Mouse (Mus musculus) heart, embryonic 10.5 days (tissue): ENCODE measurements around the gene Igfbp3. TPM values are rescaled to one million over a fixed set of nuclear protein-coding genes. Genes with fewer than 3 reads are reported as not detected.
"Not testable (repeated sequence)": the region's sequence is repeated elsewhere in the genome, so short reads cannot be mapped to it uniquely, and the experiment has no call there.

Experiments used
- DNase-seq: peaks from one replicate; pipeline ENCODE4 v3.0.0-alpha.2; 2017; ENCODE audit warnings: low spot score
- H3K27ac ChIP-seq: fragments of 300-500 bp; sonication (generic); 2 replicates; pipeline ENCODE4 v1.5.1; 2016; ENCODE audit warnings: mild to moderate bottlenecking
- H3K27me3 ChIP-seq: fragments of 300-500 bp; sonication (generic); 2 replicates; pipeline ENCODE4 v1.6.1; 2016; ENCODE audit warnings: mild to moderate bottlenecking; ENCODE audit not compliant: poor library complexity, insufficient read depth, severe bottlenecking
- H3K36me3 ChIP-seq: fragments of 300-500 bp; sonication (generic); 2 replicates; pipeline ENCODE4 v1.6.1; 2016; ENCODE audit warnings: mild to moderate bottlenecking, moderate library complexity
- H3K4me1 ChIP-seq: fragments of 300-500 bp; sonication (generic); 2 replicates; pipeline ENCODE4 v1.6.1; 2016; ENCODE audit warnings: mild to moderate bottlenecking
- H3K4me3 ChIP-seq: fragments of 300-500 bp; sonication (generic); 2 replicates; pipeline ENCODE4 v1.5.1; 2016; ENCODE audit warnings: mild to moderate bottlenecking, moderate library complexity
- H3K9me3 ChIP-seq: fragments of 300-500 bp; sonication (generic); 2 replicates; pipeline ENCODE4 v1.6.1; 2016; ENCODE audit warnings: mild to moderate bottlenecking, moderate library complexity
- WGBS: fragments of 180-500 bp; shearing (Covaris S2); methylation state at CpG from one replicate; pipeline ENCODE4 v1.1.7; 2016; 5-methylcytosine and 5-hydroxymethylcytosine counted together
- polyA plus RNA-seq: library from polyadenylated mRNA; unstranded; fragments of >200 nt; fragmentation: Nextera tagmentation; extraction: Ambion mirVana; gene quantifications from 2 replicates; pipeline ENCODE4 v1.2.1, GENCODE M21; 2016

Igfbp3 gene
- polyA plus RNA-seq, 1 experiment from 2014 or later, result 25.9 TPM

GRCm38 (mm10) chr11:7230000-7230399, 16.3 kb upstream of the Igfbp3 start:
- Histone ChIP-seq H3K9me3 (no peaks in the 10 kb centered on the region), H3K4me1 (no peaks in the 10 kb centered on the region; the same call in 1 of the 2 replicates), H3K4me3 (no peak overlapping the region), H3K27ac (no peak overlapping the region), H3K36me3 (no peaks in the 10 kb centered on the region), H3K27me3 (no peaks in the 10 kb centered on the region)
- DNase-seq, result peak; percentile 66
- WGBS, result 74% methylated on average over 4 of the region's 4 CpGs

DNA sequence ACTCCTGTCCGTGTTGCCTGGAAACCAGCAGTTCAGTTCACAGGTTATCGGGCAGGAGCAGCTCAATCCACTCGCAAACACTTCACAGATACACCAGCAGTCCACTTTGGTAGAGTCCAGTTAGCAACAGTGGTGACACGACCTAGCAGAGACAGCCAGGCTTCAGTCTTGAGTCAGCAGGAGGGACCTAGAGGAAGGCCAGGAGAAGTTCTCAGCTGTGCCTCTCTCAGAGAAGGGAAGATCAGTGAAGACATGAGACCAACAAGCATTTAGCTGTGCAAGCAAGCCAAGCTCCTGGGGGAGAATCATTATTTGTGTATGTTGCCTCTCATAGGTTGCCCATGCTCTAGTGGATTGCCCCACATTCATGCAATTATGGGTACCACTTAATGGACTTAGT, 14.4 kb upstream of the Igfbp3 start:
- Histone ChIP-seq H3K36me3 (no peaks in the 10 kb centered on the region), H3K9me3 (no peaks in the 10 kb centered on the region), H3K27me3 (no peaks in the 10 kb centered on the region), H3K4me3 (no peak overlapping the region), H3K4me1 (no peaks in the 10 kb centered on the region; the same call in 1 of the 2 replicates), H3K27ac (no peak overlapping the region)
- DNase-seq, result peak; percentile 67
- WGBS, result 74% methylated on average over 4 of the region's 4 CpGs

DNA sequence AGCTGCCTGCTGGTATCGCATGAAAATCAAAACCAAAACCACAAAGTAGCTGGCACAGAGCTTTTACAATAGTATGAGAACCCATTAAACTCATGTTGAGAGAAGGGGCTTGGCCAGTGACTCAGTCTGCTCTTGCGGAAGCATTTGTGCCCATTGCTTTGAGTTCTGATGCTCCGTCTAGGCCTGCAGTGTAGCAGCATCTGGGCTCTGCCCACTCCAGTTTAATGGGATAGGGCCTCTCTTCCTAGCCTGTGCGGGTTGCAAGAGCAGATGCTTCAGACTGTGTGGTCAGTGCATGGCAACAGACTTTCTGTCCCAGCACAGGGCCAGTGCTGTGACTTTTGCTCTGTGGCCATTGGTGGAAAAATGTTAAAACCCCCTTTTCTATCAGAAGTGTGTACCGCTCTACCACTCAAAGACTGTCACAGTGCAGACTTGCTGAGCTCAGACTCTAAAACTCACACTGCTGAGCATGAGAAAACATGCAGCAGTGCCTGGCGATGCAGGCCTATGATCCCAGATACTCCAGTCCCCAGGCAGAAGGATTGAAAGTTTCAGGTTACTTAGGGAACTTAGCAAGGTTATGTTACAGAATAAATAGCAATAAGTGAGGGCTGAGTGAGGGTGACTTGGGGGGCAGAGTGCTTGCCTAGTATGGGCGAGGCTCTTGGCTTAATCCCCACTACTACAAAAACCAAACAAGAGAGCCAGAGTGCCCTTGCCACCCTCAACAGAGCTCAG, 13.3 kb upstream of the Igfbp3 start:
- H3K27me3 ChIP-seq, result no peaks in the 10 kb centered on the region
- no peaks in the 10 kb centered on the region; the same call in 1 of the 2 replicates for H3K4me1 ChIP-seq
- H3K36me3 ChIP-seq, result no peaks in the 10 kb centered on the region
- 80% methylated on average over 7 of the region's 7 CpGs for WGBS
- no peaks in the 10 kb centered on the region for H3K9me3 ChIP-seq
- DNase-seq, result peak; percentile 58
- no peak overlapping the region for H3K27ac ChIP-seq
- H3K4me3 ChIP-seq, result no peak overlapping the region

GRCm38 (mm10) chr11:7226200-7226599, 12.5 kb upstream of the Igfbp3 start:
- 70% methylated on average over 2 of the region's 2 CpGs for WGBS
- Histone ChIP-seq H3K27ac (no peak overlapping the region), H3K36me3 (no peaks in the 10 kb centered on the region), H3K27me3 (no peaks in the 10 kb centered on the region), H3K9me3 (no peaks in the 10 kb centered on the region), H3K4me1 (no peaks in the 10 kb centered on the region; the same call in 1 of the 2 replicates), H3K4me3 (no peak overlapping the region)
- peak; percentile 25 for DNase-seq

DNA sequence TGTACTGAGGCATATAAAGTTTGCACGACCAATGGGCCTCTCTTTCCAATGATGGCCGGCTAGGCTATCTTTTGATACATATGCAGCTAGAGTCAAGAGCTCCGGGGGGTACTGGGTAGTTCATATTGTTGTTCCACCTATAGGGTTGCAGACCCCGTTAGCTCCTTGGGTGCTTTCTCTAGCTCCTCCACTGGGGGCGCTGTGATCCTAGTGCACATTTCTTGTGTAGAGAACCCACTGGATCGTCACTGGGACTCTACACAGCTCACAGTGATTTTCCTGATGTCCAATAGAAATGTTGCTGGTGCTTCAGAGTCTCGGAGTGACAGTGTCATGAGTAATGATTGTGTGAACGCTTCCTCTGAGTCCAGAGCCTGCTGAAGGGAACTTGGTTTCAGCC, 8.1 kb upstream of the Igfbp3 start:
- not testable (repeated sequence) for H3K27ac ChIP-seq, H3K4me3 ChIP-seq, H3K36me3 ChIP-seq, H3K9me3 ChIP-seq, H3K4me1 ChIP-seq, H3K27me3 ChIP-seq
- peak; percentile 25 for DNase-seq
- WGBS, result 78% methylated on average over 8 of the region's 8 CpGs

GRCm38 (mm10) chr11:7215703-7216102, 2.0 kb upstream of the Igfbp3 start:
- no peak for DNase-seq
- H3K36me3 ChIP-seq, result no peaks in the 10 kb centered on the region
- whole genome bisulfite sequencing, result 13% methylated on average over 8 of the region's 8 CpGs

DNA sequence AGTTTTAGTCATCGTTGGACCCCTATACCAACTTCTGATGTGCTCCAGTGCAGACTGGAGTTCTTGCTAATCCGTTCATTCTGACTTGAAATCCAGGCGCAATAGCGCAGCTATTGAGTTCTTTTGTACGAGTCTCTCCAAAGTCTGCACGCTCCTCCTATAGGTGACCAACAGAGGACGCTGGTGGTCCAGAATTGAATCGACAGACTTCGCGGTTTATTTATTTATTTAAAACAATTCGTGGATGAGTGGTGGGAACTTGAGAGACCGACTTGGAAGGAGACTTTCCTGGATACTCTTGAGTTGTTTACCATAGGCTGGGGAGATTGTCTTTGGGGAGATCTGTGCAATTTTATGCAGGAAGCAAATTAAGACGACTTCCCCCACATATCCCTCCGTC, 1.0 kb upstream of the Igfbp3 start:
- H3K9me3 ChIP-seq, result no peaks in the 10 kb centered on the region
- H3K4me3 ChIP-seq, result peak overlapping the region; percentile 78
- DNase-seq, result no peak
- 0 out of 2 replicates have a peak, but pooled peaks cover under 1% of the 10 kb centered on the region for H3K36me3 ChIP-seq
- 5% methylated on average over 14 of the region's 14 CpGs for WGBS
- no peak overlapping the region for H3K27ac ChIP-seq
- peaks cover 39% of the 10 kb centered on the region for H3K27me3 ChIP-seq
- H3K4me1 ChIP-seq, result peaks cover 14% of the 10 kb centered on the region

More at GRCm38 (mm10) chr11:7215703-7216102, 2.0 kb upstream of the Igfbp3 start:
- Histone ChIP-seq H3K27me3 (peaks cover 38% of the 10 kb centered on the region), H3K4me1 (peaks cover 14% of the 10 kb centered on the region), H3K4me3 (no peak overlapping the region), H3K9me3 (no peaks in the 10 kb centered on the region), H3K27ac (no peak overlapping the region)

DNA sequence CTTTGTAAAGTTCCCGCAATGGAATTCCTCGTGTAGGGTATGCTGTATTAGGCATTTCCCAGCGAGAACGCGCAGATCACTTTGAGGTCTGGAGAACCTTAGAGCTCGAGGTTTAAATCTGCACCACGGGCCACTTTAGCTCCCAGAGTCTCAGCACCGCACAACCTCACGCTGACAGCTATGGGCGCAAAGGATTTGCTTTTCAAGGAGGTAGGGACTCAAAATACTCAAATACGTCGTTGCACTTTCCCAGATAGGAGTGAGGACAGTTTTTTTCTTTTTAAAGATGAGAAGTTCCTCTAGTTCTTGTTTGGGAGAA, 578 bp upstream of the Igfbp3 start:
- H3K4me3 ChIP-seq, result peak overlapping the region; percentile 78
- peaks cover 14% of the 10 kb centered on the region for H3K4me1 ChIP-seq
- H3K9me3 ChIP-seq, result no peaks in the 10 kb centered on the region
- H3K36me3 ChIP-seq, result 0 out of 2 replicates have a peak, but pooled peaks cover 4% of the 10 kb centered on the region
- no peak overlapping the region for H3K27ac ChIP-seq
- 1% methylated on average over 12 of the region's 12 CpGs for WGBS
- DNase-seq, result no peak
- H3K27me3 ChIP-seq, result peaks cover 39% of the 10 kb centered on the region

- DNase-seq, result no peak
- Histone ChIP-seq H3K4me3 (peak overlapping the region; percentile 78), H3K27ac (peak overlapping the region; percentile 74), H3K4me1 (peaks cover 14% of the 10 kb centered on the region), H3K9me3 (no peaks in the 10 kb centered on the region), H3K27me3 (peaks cover 39% of the 10 kb centered on the region), H3K36me3 (peaks cover 11% of the 10 kb centered on the region; the same call in 1 of the 2 replicates)
- WGBS, result 1% methylated on average over 19 of the region's 19 CpGs
Observed at GRCm38 (mm10) chr11:7213161-7213500, 592 bp downstream of the Igfbp3 start.

DNA sequence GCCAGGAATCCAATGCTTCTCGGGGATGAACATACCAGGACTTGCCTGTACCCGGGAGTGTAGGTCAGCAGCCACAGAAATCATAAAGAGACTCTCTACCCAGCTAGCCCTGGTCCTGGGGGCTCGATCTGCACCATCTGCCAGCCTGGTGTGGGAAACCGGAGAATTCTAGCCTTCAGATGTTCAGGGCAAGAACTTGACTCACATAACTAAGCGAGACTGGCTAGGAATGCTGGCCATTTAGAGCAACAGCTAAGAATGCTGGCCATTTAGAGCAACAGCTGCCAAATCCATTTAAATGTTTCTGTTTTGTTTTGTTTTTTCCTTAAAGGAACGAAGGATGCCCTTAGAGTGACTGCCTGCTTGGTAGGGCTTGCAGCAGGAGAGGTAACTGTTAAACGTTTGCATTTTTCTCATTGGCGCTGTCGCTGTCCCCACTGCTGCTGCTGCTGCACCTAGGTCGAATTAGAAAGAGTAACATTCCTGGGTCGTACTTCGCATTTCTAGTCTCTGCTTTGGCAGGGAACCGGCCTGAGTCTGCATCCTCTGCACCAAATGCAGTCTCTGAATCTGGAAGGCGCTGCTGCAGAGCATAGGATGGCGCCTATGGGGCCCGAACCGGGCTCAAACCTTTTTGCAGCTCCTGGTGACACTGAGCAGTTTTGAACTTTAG, 1.5 kb downstream of the Igfbp3 start:
- Histone ChIP-seq H3K9me3 (no peaks in the 10 kb centered on the region), H3K27ac (no peak overlapping the region), H3K4me1 (peaks cover 14% of the 10 kb centered on the region), H3K27me3 (peaks cover 39% of the 10 kb centered on the region), H3K4me3 (peak overlapping the region; percentile 78), H3K36me3 (peaks cover 11% of the 10 kb centered on the region; the same call in 1 of the 2 replicates)
- DNase-seq, result no peak
- 21% methylated on average over 17 of the region's 17 CpGs for WGBS

- H3K27ac ChIP-seq, result no peak overlapping the region
- peaks cover 39% of the 10 kb centered on the region for H3K27me3 ChIP-seq
- no peaks in the 10 kb centered on the region for H3K9me3 ChIP-seq
- H3K4me3 ChIP-seq, result no peak overlapping the region
- H3K36me3 ChIP-seq, result peaks cover 11% of the 10 kb centered on the region; the same call in 1 of the 2 replicates
- no peak for DNase-seq
- 32% methylated on average over 9 of the region's 9 CpGs for WGBS
- peaks cover 14% of the 10 kb centered on the region for H3K4me1 ChIP-seq
Observed at GRCm38 (mm10) chr11:7211211-7211610, 2.5 kb downstream of the Igfbp3 start.

DNA sequence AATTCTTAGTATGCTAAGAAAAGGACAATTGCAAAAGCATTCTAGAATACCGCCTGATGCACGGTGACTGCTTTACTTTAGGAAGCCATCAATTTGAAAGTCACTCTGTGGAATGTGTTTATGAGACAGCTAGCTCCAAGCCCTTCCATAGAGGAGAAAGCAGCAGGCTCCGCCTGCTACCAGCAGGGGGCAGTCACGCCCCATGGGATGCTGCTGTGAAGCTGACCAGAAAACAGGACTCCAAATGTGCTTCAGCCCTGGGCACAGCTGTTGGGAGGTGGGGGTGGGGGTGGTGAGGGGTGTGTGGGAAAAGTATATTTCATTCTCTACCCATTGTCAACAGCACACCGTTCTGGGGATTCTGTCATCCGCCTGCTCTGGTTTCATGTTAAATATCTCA, 3.4 kb downstream of the Igfbp3 start:
- Histone ChIP-seq H3K4me3 (no peak overlapping the region), H3K9me3 (no peaks in the 10 kb centered on the region), H3K27ac (no peak overlapping the region), H3K36me3 (peaks cover 11% of the 10 kb centered on the region; the same call in 1 of the 2 replicates), H3K27me3 (peaks cover 39% of the 10 kb centered on the region), H3K4me1 (peaks cover 14% of the 10 kb centered on the region)
- WGBS, result 26% methylated on average over 6 of the region's 6 CpGs
- DNase-seq, result peak; percentile 87

GRCm38 (mm10) chr11:7203846-7204245, 9.9 kb downstream of the Igfbp3 start:
- Histone ChIP-seq H3K27ac (no peak overlapping the region), H3K4me1 (no peaks in the 10 kb centered on the region), H3K36me3 (peaks cover 5% of the 10 kb centered on the region; the same call in 1 of the 2 replicates), H3K27me3 (no peaks in the 10 kb centered on the region), H3K4me3 (no peak overlapping the region), H3K9me3 (no peaks in the 10 kb centered on the region)
- 84% methylated on average over 9 of the region's 9 CpGs for WGBS
- DNase-seq, result no peak
